Mouse (Mus musculus): ENCODE results near the gene Pts. TPM values are rescaled to one million over a fixed set of nuclear protein-coding genes. Genes with fewer than 3 reads are reported as not detected.

Gene Pts
- total RNA-seq, 2 experiments from 2014 or later: 59.2 to 88.5 TPM

- no peak for DNase-seq
These were observed 36.9 kb downstream of the Pts start for GRCm38 (mm10) chr9:50491531-50492045.

DNA sequence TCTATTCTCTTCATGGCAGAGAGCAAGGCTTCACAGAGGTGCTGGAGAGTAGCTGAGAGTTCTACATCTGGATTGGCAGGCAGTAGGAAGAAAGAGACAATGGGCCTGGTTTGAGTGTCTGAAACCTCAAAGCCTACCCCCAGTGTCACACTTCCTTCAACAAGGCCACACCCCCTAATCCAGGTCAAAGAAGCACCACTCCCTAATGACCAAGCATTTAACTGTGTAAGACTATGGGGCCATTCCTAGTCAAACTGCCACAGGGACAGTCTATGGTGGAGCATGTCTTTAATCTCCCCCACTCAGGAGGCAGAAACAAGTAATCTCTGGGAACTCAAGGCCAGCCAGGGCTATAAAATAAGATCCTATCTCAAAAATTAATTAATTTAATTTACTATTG, 37.7 kb downstream of the Pts start:
- no peak for DNase-seq

DNA sequence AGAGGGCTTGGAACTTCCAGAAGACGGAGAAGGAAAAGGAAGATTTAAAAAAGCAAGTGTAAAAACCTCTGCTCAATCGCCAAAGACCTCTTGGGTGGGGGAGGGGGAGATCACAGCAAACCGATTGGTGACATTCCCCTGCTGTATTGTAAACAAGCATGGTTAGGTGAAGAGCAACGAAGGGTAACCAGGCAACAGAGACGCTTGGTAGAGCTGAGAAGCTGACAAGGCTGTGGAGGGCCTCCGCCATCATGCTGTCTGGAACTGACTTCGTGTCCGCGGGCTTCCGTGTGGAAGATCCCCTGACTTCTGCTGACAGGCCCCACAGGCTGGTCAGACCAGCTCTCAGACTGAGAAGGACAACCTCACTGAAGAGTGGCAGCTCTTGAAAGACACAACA, 43.0 kb downstream of the Pts start:
- DNase-seq: no peak

GRCm38 (mm10) chr9:50482743-50483142, 45.8 kb downstream of the Pts start:
- no peak for DNase-seq

- DNase-seq: no peak
These were observed 49.0 kb downstream of the Pts start for GRCm38 (mm10) chr9:50479476-50479875.

DNA sequence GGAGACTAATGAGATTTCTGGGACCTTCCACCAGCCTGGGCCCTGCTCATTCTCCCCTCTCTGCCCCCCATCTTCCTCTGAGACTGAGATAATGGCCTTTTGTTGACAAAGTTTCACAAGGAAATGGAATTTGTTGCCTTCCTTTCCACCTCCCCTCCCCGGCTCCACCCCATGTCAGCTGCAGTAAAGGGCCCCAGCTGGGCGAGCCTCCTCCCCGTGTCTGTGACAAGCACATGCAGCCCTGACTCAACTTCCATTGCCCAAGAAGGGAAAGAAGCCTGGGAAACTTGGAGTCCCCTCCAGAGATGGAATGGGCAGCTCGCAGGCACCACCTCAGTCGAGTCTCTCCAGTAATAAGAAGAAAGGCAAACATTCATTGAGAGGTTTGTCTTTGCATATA, 49.7 kb downstream of the Pts start:
- DNase-seq: no peak

GRCm38 (mm10) chr9:50477270-50477669, 51.3 kb downstream of the Pts start:
- no peak for DNase-seq

- no peak for DNase-seq
These were observed 51.9 kb downstream of the Pts start for GRCm38 (mm10) chr9:50476651-50477050.

DNA sequence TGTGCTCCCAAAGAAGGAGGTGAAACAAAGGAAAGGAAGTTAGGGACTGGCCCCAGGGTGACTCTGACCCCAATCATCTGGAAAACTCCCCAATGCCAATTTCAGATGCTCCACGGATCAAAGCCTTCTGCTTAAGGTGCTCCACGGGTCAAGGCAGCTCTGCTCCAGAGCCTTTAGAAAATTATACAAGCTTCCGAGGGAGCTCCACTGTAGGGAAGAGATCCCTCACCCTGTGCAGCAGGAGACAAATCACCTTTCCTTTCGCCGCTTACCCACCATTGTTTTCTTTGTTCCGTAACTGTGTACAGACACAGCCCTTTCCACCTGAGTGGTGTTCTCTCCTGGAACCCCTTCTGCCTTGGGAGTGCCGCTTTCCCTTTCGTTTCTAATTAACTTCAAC, 52.8 kb downstream of the Pts start:
- no peak for DNase-seq

- DNase-seq: no peak
These were observed 53.2 kb downstream of the Pts start for GRCm38 (mm10) chr9:50475318-50475717.

Other genes with a start within 250 kb of the Pts start
- gene Rpl10-ps3, start 183.8 kb downstream of the Pts start, total RNA-seq (2021): 1,000 to 10,000 TPM; 1,100 to 1,109 TPM
- not detected for gene Plet1, start 34.2 kb downstream of the Pts start, total RNA-seq (2021)
- 1 to 10 TPM; 4.3 to 5.5 TPM for gene Il18, start 26.1 kb upstream of the Pts start, total RNA-seq (2021)
- gene Bco2, start 26.5 kb upstream of the Pts start, total RNA-seq (2021): 1 to 10 TPM; 2.7 to 5.7 TPM
- gene Tex12, start 32.6 kb upstream of the Pts start, total RNA-seq (2021): not detected
- gene Sdhd, start 75.1 kb upstream of the Pts start, total RNA-seq (2021): 100 to 1,000 TPM; 261 to 290 TPM
- 100 to 1,000 TPM; 196 to 200 TPM for gene Timm8b, start 75.2 kb upstream of the Pts start, total RNA-seq (2021)
- 1 to 10 TPM; 2.2 to 2.3 TPM for gene Pih1d2, start 88.6 kb upstream of the Pts start, total RNA-seq (2021)
- gene Nkapd1, start 88.7 kb upstream of the Pts start, total RNA-seq (2021): 10 to 100 TPM; 19.5 to 26.4 TPM
- gene Dlat, start 131.1 kb upstream of the Pts start, total RNA-seq (2021): 100 to 1,000 TPM; 161 to 169 TPM
- 1 to 10 TPM; 5.6 to 6.2 TPM for gene Dixdc1, start 210.8 kb upstream of the Pts start, total RNA-seq (2021)
- gene 2310030G06Rik, start 217.8 kb upstream of the Pts start, total RNA-seq (2021): 1 to 10 TPM; 3.5 to 4.6 TPM
- 10 to 100 TPM; 21.2 to 46.6 TPM for gene Cryab, start 222.6 kb upstream of the Pts start, total RNA-seq (2021)
- gene Hspb2, start 223.6 kb upstream of the Pts start, total RNA-seq (2021): 1 to 10 TPM; 1.5 to 2.2 TPM
- 1 to 10 TPM; 4.2 to 6.1 TPM for gene Fdxacb1, start 239.5 kb upstream of the Pts start, total RNA-seq (2021)
- gene Alg9, start 246.3 kb upstream of the Pts start, total RNA-seq (2021): 10 to 100 TPM; 24.2 to 27.7 TPM
- 10 to 100 TPM; 34.9 to 44.5 TPM for gene 1110032A03Rik, start 246.8 kb upstream of the Pts start, total RNA-seq (2021)